Mouse (Mus musculus) midbrain, embryonic 12.5 days (tissue): ENCODE measurements around the gene Lamp2. TPM values are rescaled to one million over a fixed set of nuclear protein-coding genes. Genes with fewer than 3 reads are reported as not detected.
"Not testable (repeated sequence)": the region's sequence is repeated elsewhere in the genome, so short reads cannot be mapped to it uniquely, and the experiment has no call there.

Experiments
- ATAC-seq: fragments of 200-750 bp; cut with Nextera tagmentation; 2 replicates; pipeline ENCODE4 v1.8.0; 2017; ENCODE audit warnings: low read depth, moderate TSS enrichment, moderate library complexity; ENCODE audit not compliant: low FRiP score
- H3K27ac ChIP-seq: fragments of 300-500 bp; sonication (generic); replicated peaks from 2 replicates; pipeline ENCODE4 v1.5.1; 2016; ENCODE audit warnings: mild to moderate bottlenecking
- H3K27me3 ChIP-seq: fragments of 300-500 bp; sonication (generic); 2 replicates; pipeline ENCODE4 v1.6.1; 2016; ENCODE audit warnings: mild to moderate bottlenecking
- H3K36me3 ChIP-seq: fragments of 300-500 bp; sonication (generic); 2 replicates; pipeline ENCODE4 v1.6.1; 2016
- H3K4me1 ChIP-seq: fragments of 300-500 bp; sonication (generic); 2 replicates; pipeline ENCODE4 v1.6.1; 2016
- H3K4me2 ChIP-seq: fragments of 300-500 bp; sonication (generic); replicated peaks from 2 replicates; pipeline ENCODE4 v1.6.1; 2016; ENCODE audit warnings: mild to moderate bottlenecking, moderate library complexity
- H3K4me3 ChIP-seq: fragments of 300-500 bp; sonication (generic); 2 replicates; pipeline ENCODE4 v1.5.1; 2016; ENCODE audit warnings: mild to moderate bottlenecking
- H3K9ac ChIP-seq: fragments of 300-500 bp; sonication (generic); replicated peaks from 2 replicates; pipeline ENCODE4 v1.6.1; 2016; ENCODE audit warnings: mild to moderate bottlenecking, moderate library complexity
- H3K9me3 ChIP-seq: fragments of 300-500 bp; sonication (generic); 2 replicates; pipeline ENCODE4 v1.6.1; 2016; ENCODE audit warnings: mild to moderate bottlenecking
- WGBS: fragments of 180-500 bp; shearing (Covaris S2); methylation state at CpG from one replicate; pipeline ENCODE4 v1.1.7; 2016; 5-methylcytosine and 5-hydroxymethylcytosine counted together
- polyA plus RNA-seq: library from polyadenylated mRNA; unstranded; fragments of >200 nt; fragmentation: Nextera tagmentation; extraction: Ambion mirVana; gene quantifications from 2 replicates; pipeline ENCODE4 v1.2.1, GENCODE M21; 2016

Gene Lamp2
- polyA plus RNA-seq = 66.9 and 68.4 TPM in 2 replicates

- Histone ChIP-seq H3K4me2 (peak within 1 kb of the TSS; percentile 61), H3K27ac (peak within 1 kb of the TSS; percentile 71), H3K27me3 (no peaks in the 10 kb centered on the region), H3K36me3 (0 out of 2 replicates have a peak, but pooled peaks cover 6% of the 10 kb centered on the region), H3K9ac (peak within 1 kb of the TSS; percentile 65), H3K9me3 (no peaks in the 10 kb centered on the region), H3K4me1 (peaks cover 3% of the 10 kb centered on the region; the same call in 1 of the 2 replicates), H3K4me3 (peak within 1 kb of the TSS; percentile 65)
- 16% methylated on average over 41 of the region's 47 CpGs for WGBS
- ATAC-seq = peak; percentile 94
These were observed at the start of gene Lamp2 for GRCm38 (mm10) chrX:38455890-38456634. Lamp2 (minus strand) TSS chrX:38456454.

- H3K9me3 ChIP-seq = no peaks in the 10 kb centered on the region
- ATAC-seq = no peak
- H3K9ac ChIP-seq = no peak overlapping the region
- no peaks in the 10 kb centered on the region for H3K36me3 ChIP-seq
- no peaks in the 10 kb centered on the region for H3K4me1 ChIP-seq
- WGBS = 92% methylated on average over 14 of the region's 14 CpGs
- H3K27me3 ChIP-seq = no peaks in the 10 kb centered on the region
- H3K27ac ChIP-seq = no peak overlapping the region
- H3K4me3 ChIP-seq = no peak overlapping the region
- no peak overlapping the region for H3K4me2 ChIP-seq
These were observed 48.6 kb upstream of the Lamp2 start for GRCm38 (mm10) chrX:38504846-38505245.

- 74% methylated on average over 5 of the region's 5 CpGs for WGBS
These were observed 45.9 kb upstream of the Lamp2 start for GRCm38 (mm10) chrX:38502182-38502581.

DNA sequence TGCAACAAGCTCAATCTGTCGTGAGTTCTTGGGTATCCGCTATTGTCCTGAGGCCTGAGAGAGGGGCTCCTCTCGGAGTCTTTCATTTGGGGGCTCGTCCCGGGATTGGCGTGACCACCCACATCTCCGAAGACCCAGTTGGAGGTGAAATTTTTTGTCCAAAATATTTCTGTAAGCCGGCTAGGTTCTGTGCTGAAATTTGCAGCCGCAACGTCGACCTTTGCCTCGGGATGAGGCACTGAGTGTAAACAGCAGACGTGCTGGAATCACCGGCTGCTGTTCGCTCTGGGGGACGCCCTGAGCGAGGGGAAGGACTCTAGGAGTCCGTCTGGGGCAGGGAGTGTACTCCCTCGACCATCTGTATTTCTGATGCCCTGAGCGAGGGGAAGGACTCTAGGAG, 29.2 kb upstream of the Lamp2 start:
- peak overlapping the region; percentile 34 for H3K4me2 ChIP-seq
- H3K27me3 ChIP-seq, H3K9me3 ChIP-seq, H3K4me3 ChIP-seq, H3K36me3 ChIP-seq, ATAC-seq, H3K9ac ChIP-seq, H3K4me1 ChIP-seq, H3K27ac ChIP-seq: not testable (repeated sequence)
- 37% methylated on average over 20 of the region's 20 CpGs for WGBS

More at GRCm38 (mm10) chrX:38502182-38502581, 45.9 kb upstream of the Lamp2 start:
- not testable (repeated sequence) for H3K36me3 ChIP-seq, H3K4me1 ChIP-seq, H3K9ac ChIP-seq, H3K27ac ChIP-seq, ATAC-seq, H3K27me3 ChIP-seq, H3K4me3 ChIP-seq, H3K9me3 ChIP-seq, H3K4me2 ChIP-seq

DNA sequence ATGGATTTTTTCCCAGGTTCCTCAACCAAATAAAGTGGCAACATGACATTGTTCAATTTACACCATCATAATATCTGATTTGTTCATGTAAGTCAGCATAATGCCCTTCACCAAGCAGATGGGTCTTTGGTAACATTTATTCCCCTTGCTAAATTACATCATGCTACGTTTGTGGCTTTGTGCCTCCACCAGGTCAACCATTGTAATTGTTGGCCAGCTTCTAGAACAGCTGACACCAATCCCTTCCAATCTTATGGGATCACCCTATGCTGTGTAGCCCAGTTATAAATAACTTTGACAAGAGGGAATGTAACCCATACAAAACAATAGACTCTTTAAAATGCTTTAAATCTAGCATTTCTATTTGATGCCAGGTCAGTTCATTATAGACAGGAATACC, 22.3 kb upstream of the Lamp2 start:
- Histone ChIP-seq H3K36me3 (no peaks in the 10 kb centered on the region), H3K9me3 (no peaks in the 10 kb centered on the region), H3K4me3 (no peak overlapping the region), H3K27ac (no peak overlapping the region), H3K4me1 (no peaks in the 10 kb centered on the region), H3K27me3 (no peaks in the 10 kb centered on the region), H3K4me2 (no peak overlapping the region), H3K9ac (no peak overlapping the region)
- WGBS = 81% methylated on average over 1 of the region's 1 CpGs
- no peak for ATAC-seq

GRCm38 (mm10) chrX:38473537-38474299, 17.5 kb upstream of the Lamp2 start:
- H3K36me3 ChIP-seq = no peaks in the 10 kb centered on the region
- peak overlapping the region; percentile 52 for H3K4me3 ChIP-seq
- ATAC-seq = peak; percentile 97
- H3K9ac ChIP-seq = peak overlapping the region; percentile 25; the same call in 1 of the 2 replicates
- peak overlapping the region; percentile 50 for H3K4me2 ChIP-seq
- H3K27ac ChIP-seq = peak overlapping the region; percentile 76
- 17% methylated on average over 31 of the region's 32 CpGs for WGBS
- H3K27me3 ChIP-seq = no peaks in the 10 kb centered on the region
- H3K9me3 ChIP-seq = no peaks in the 10 kb centered on the region
- H3K4me1 ChIP-seq = no peaks in the 10 kb centered on the region

DNA sequence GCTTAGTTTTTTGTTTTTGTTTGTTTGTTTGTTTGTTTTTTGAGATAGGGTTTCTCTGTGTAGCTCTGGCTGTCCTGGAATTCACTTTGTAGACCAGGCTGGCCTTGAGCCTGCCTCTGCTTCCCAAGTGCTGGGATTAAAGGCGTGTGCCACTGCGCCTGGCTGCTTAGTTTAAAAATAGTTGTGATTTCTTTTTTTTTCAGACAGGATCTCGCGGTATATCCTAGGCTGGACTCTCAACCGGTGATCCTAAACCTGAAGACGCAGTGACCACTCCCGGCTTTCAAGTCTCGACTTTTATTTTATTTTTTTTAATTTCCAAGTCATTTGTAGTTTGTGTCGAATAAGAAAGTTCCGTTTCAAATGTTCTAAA, 16.9 kb upstream of the Lamp2 start:
- Histone ChIP-seq H3K4me2 (peak overlapping the region; percentile 34), H3K27ac (no peak overlapping the region), H3K4me3 (peak overlapping the region; percentile 52), H3K9ac (no peak overlapping the region), H3K9me3 (no peaks in the 10 kb centered on the region), H3K36me3 (no peaks in the 10 kb centered on the region), H3K27me3 (no peaks in the 10 kb centered on the region), H3K4me1 (no peaks in the 10 kb centered on the region)
- ATAC-seq = peak; percentile 70
- 21% methylated on average over 10 of the region's 10 CpGs for WGBS

DNA sequence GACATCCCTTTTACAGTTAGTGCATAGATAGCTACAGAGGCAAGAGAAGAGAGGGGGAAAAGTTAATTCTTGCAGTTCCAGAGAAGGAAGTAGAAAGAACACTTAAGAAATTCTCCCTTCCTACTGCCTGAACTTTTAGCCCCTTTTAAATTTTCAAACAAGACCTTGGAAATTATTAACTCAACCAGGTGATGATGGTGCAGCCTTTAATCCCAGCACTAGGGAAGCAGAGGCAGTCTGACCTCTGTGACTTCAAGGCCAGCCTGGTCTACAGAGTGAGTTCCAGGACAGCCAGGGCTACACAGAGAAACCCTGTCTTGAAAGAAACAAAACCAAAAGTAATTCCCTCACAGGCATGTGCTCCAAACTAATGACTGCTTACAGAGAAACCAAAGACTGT, 10.0 kb upstream of the Lamp2 start:
- no peak for ATAC-seq
- no peak overlapping the region for H3K4me2 ChIP-seq
- no peak overlapping the region for H3K27ac ChIP-seq
- H3K4me3 ChIP-seq = no peak overlapping the region
- no peak overlapping the region for H3K9ac ChIP-seq
- H3K27me3 ChIP-seq = no peaks in the 10 kb centered on the region
- H3K9me3 ChIP-seq = no peaks in the 10 kb centered on the region
- no peaks in the 10 kb centered on the region for H3K4me1 ChIP-seq
- H3K36me3 ChIP-seq = no peaks in the 10 kb centered on the region

DNA sequence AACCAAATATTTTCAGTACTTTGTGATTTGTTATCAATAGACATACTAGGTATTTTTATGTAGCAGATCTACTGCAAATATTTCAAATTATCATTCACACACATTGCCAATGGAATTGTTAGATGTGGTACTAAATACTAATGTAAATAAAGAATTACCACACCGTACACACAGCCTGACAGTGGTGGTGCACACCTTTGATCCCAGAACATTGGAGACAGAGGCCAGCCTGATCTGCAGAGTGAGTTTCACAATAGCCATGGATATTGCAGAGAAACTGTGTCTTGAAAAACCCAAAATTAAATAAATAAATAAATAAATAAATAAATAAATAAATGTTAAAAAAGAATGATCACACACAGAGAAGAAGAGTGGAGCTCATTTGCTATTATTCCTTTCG, 6.9 kb upstream of the Lamp2 start:
- no peak overlapping the region for H3K4me2 ChIP-seq
- 94% methylated on average over 2 of the region's 2 CpGs for WGBS
- H3K4me3 ChIP-seq = no peak overlapping the region
- no peaks in the 10 kb centered on the region for H3K27me3 ChIP-seq
- H3K9ac ChIP-seq = no peak overlapping the region
- H3K36me3 ChIP-seq = no peaks in the 10 kb centered on the region
- ATAC-seq = no peak
- H3K27ac ChIP-seq = no peak overlapping the region
- no peaks in the 10 kb centered on the region for H3K9me3 ChIP-seq
- no peaks in the 10 kb centered on the region for H3K4me1 ChIP-seq

GRCm38 (mm10) chrX:38462101-38462500, 5.8 kb upstream of the Lamp2 start:
- no peak overlapping the region for H3K4me2 ChIP-seq
- no peak overlapping the region for H3K27ac ChIP-seq
- H3K27me3 ChIP-seq = no peaks in the 10 kb centered on the region
- H3K36me3 ChIP-seq = no peaks in the 10 kb centered on the region
- H3K9me3 ChIP-seq = no peaks in the 10 kb centered on the region
- H3K4me3 ChIP-seq = no peak overlapping the region
- no peak overlapping the region for H3K9ac ChIP-seq
- no peaks in the 10 kb centered on the region for H3K4me1 ChIP-seq
- no peak for ATAC-seq
- 80% methylated on average over 5 of the region's 5 CpGs for WGBS

- Histone ChIP-seq H3K27me3 (no peaks in the 10 kb centered on the region), H3K9me3 (no peaks in the 10 kb centered on the region), H3K36me3 (no peaks in the 10 kb centered on the region), H3K4me1 (no peaks in the 10 kb centered on the region), H3K4me3 (no peak overlapping the region), H3K4me2 (no peak overlapping the region), H3K9ac (no peak overlapping the region), H3K27ac (no peak overlapping the region)
- 76% methylated on average over 3 of the region's 3 CpGs for WGBS
- no peak for ATAC-seq
These were observed 4.6 kb upstream of the Lamp2 start for GRCm38 (mm10) chrX:38460887-38461286.

- H3K9ac ChIP-seq = no peak overlapping the region
- ATAC-seq = no peak
- no peaks in the 10 kb centered on the region for H3K36me3 ChIP-seq
- no peaks in the 10 kb centered on the region for H3K27me3 ChIP-seq
- no peak overlapping the region for H3K4me2 ChIP-seq
- peaks cover 3% of the 10 kb centered on the region; the same call in 1 of the 2 replicates for H3K4me1 ChIP-seq
- no peak overlapping the region for H3K27ac ChIP-seq
- 80% methylated on average over 8 of the region's 8 CpGs for WGBS
- no peaks in the 10 kb centered on the region for H3K9me3 ChIP-seq
- no peak overlapping the region for H3K4me3 ChIP-seq
These were observed 2.8 kb upstream of the Lamp2 start for GRCm38 (mm10) chrX:38459076-38459475.
